29 mouse cellular contexts compared by ENCODE assay signal in the genomic region with DNA sequence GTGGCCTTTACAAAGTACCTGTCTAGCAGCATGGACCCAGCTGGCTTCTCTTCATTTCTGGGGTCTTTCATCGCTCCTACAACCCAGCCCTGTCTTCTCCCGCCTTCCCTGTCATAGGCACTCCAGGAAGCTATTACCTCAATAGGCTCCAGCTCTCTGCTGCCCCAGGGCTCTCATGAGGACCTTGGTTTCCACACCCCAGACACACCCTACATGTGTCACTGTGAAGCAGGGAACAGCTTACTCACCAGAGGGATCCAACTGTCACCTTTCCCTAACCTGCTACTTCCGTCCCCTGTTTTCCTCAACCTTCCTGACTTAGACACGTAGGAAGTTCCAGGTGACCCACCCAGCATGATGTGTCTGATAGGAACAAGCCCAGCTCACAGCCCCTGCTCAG. TPM values are rescaled to one million over a fixed set of nuclear protein-coding genes. Genes with fewer than 3 reads are reported as not detected.
DNase-seq lines count a peak whose midpoint lies in the region; ATAC-seq and TF ChIP-seq lines count a peak whose summit lies in the region.
"Had no signal": no experiment of that assay in that cellular context is flagged by ENCODE, and none has a peak within 500 bp of the region (broad histone marks: within the 10 kb centered on the region; RNA-seq: fewer than 3 reads in every experiment).

No protein-coding gene starts in this region.

- 86% methylated on average over 4 of the region's 4 CpGs for WGBS in intestine, embryonic 15.5 days
- 75% methylated on average over 4 of the region's 4 CpGs for WGBS in intestine, embryonic 16.5 days
- 82% methylated on average over 4 of the region's 4 CpGs for WGBS in limb, embryonic 15.5 days

- no peak for DNase-seq in gastrocnemius, adult 2 months
- DNase-seq in gastrocnemius, adult 18-20 months (ENCODE audit: low spot score): no peak
- DNase-seq in layer of hippocampus, postnatal 25 days (ENCODE audit: extremely low spot score in 1 of 2, low spot score in 1 of 2): no peak
- DNase-seq in right cerebral cortex, postnatal 36 days (ENCODE audit: low spot score in 2 of 2): no peak
- DNase-seq in layer of hippocampus, adult 9-10 months (ENCODE audit: low spot score): no peak
- DNase-seq: adrenal gland, adult 2 months; adrenal gland, postnatal 36 days; cerebellum, adult 18-20 months; cerebellum, adult 9-10 months; cerebellum, postnatal 14 days; gastrocnemius, postnatal 25 days; heart, adult 18-20 months; heart, postnatal 10 days; heart, postnatal 36 days had no signal

- no peak for TF ChIP-seq CTCF in gastrocnemius, adult 2 months (IDR thresholded peaks at IDR 0.05)

- H3K4me1 ChIP-seq in intestine, embryonic 15.5 days (replicated peaks): peaks cover 22% of the 10 kb centered on the region
- peaks cover 24% of the 10 kb centered on the region for H3K4me1 ChIP-seq in intestine, embryonic 16.5 days (ENCODE audit: control insufficient read depth, insufficient read depth, low read length)
- H3K4me1 ChIP-seq in limb, embryonic 15.5 days: peaks cover 70% of the 10 kb centered on the region

- intact Hi-C loops in gastrocnemius, adult 2 months (cut with DNase I): no loop called here

- no peak overlapping the region for H3K4me2 ChIP-seq in intestine, embryonic 15.5 days (replicated peaks)
- no peak overlapping the region for H3K4me2 ChIP-seq in intestine, embryonic 16.5 days (ENCODE audit: low read depth, low read length)
- no peak overlapping the region for H3K4me2 ChIP-seq in limb, embryonic 15.5 days
- H3K4me2 ChIP-seq: forebrain, embryonic 13.5 days; heart, embryonic 12.5 days; heart, embryonic 15.5 days; hindbrain, embryonic 14.5 days had no signal

- ATAC-seq in intestine, embryonic 15.5 days: peak; percentile 78
- peak; percentile 80 for ATAC-seq in intestine, embryonic 16.5 days
- no peak for ATAC-seq in limb, embryonic 15.5 days (ENCODE audit: insufficient number of reproducible peaks, low FRiP score, low TSS enrichment, low read depth)
- ATAC-seq: CD4-positive, CD25-positive, alpha-beta regulatory T cell, adult 4 months; forebrain, embryonic 13.5 days; forebrain, embryonic 16.5 days; hindbrain, postnatal 0 days had no signal

- H3K27ac ChIP-seq in gastrocnemius, adult 2 months: peak overlapping the region; percentile 95; the same call in 1 of the 2 replicates
- H3K27ac ChIP-seq in intestine, embryonic 15.5 days: peak overlapping the region; percentile 22; the same call in 1 of the 2 replicates
- peak overlapping the region; percentile 79 for H3K27ac ChIP-seq in intestine, embryonic 16.5 days (ENCODE audit: low read length)
- 0 out of 2 replicates have a peak overlapping the region, but pooled peaks have one; percentile 74 for H3K27ac ChIP-seq in limb, embryonic 15.5 days
- H3K27ac ChIP-seq: forebrain, embryonic 10.5 days; forebrain, embryonic 13.5 days; hindbrain, embryonic 10.5 days; hindbrain, embryonic 14.5 days had no signal

- 0 out of 2 replicates have a peak, but pooled peaks cover 11% of the 10 kb centered on the region for H3K36me3 ChIP-seq in intestine, embryonic 15.5 days
- peaks cover 4% of the 10 kb centered on the region; the same call in 1 of the 2 replicates for H3K36me3 ChIP-seq in intestine, embryonic 16.5 days (ENCODE audit: control insufficient read depth, insufficient read depth, low read length)
- H3K36me3 ChIP-seq in limb, embryonic 15.5 days: peaks cover 44% of the 10 kb centered on the region

- no peak overlapping the region for H3K4me3 ChIP-seq in gastrocnemius, adult 2 months
- H3K4me3 ChIP-seq in intestine, embryonic 15.5 days (replicated peaks): no peak overlapping the region
- no peak overlapping the region for H3K4me3 ChIP-seq in intestine, embryonic 16.5 days (ENCODE audit: low read length)
- no peak overlapping the region for H3K4me3 ChIP-seq in limb, embryonic 15.5 days
- H3K4me3 ChIP-seq: forebrain, embryonic 10.5 days; forebrain, embryonic 13.5 days; heart, embryonic 12.5 days; heart, embryonic 15.5 days; hindbrain, embryonic 10.5 days had no signal

- no peaks in the 10 kb centered on the region for H3K27me3 ChIP-seq in intestine, embryonic 15.5 days (replicated peaks)
- no peaks in the 10 kb centered on the region for H3K27me3 ChIP-seq in intestine, embryonic 16.5 days (replicated peaks; ENCODE audit: control insufficient read depth, insufficient read depth, low read length)
- H3K27me3 ChIP-seq in limb, embryonic 15.5 days: no peaks in the 10 kb centered on the region
- H3K27me3 ChIP-seq: forebrain, embryonic 13.5 days; heart, embryonic 12.5 days; heart, embryonic 15.5 days had no signal

- H3K9me3 ChIP-seq in intestine, embryonic 15.5 days: no peaks in the 10 kb centered on the region
- no peaks in the 10 kb centered on the region for H3K9me3 ChIP-seq in intestine, embryonic 16.5 days (ENCODE audit: control insufficient read depth, low read length)
- no peaks in the 10 kb centered on the region for H3K9me3 ChIP-seq in limb, embryonic 15.5 days
- H3K9me3 ChIP-seq: forebrain, embryonic 10.5 days; forebrain, embryonic 13.5 days; heart, embryonic 12.5 days; heart, embryonic 15.5 days; hindbrain, embryonic 10.5 days had no signal

- no peak overlapping the region for H3K9ac ChIP-seq in intestine, embryonic 15.5 days
- H3K9ac ChIP-seq in intestine, embryonic 16.5 days (ENCODE audit: low read depth, low read length): no peak overlapping the region
- H3K9ac ChIP-seq in limb, embryonic 15.5 days: no peak overlapping the region
- H3K9ac ChIP-seq: forebrain, embryonic 13.5 days; heart, embryonic 12.5 days; heart, embryonic 15.5 days; hindbrain, embryonic 14.5 days had no signal

RNA-seq across cellular contexts. Expression of a gene that starts 57.6 kb away (rescaled TPM):
- 10 to 100 TPM; 11.1 to 12.2 TPM for total RNA-seq in gastrocnemius, adult 2 months (2021)
- 10 to 100 TPM; 12.1 to 14.2 TPM for total RNA-seq in gastrocnemius, adult 18-20 months (2021)
- polyA plus RNA-seq in intestine, embryonic 15.5 days (2015; fragmentation: Nextera tagmentation; extraction: Ambion mirVana): 27.2 and 28.2 TPM in 2 replicates
- polyA plus RNA-seq in intestine, embryonic 16.5 days (2015; fragmentation: Nextera tagmentation; extraction: Ambion mirVana): 27.8 and 28.1 TPM in 2 replicates
- polyA plus RNA-seq in limb, embryonic 15.5 days (2015; fragmentation: Nextera tagmentation; extraction: Ambion mirVana): 25.7 and 30.5 TPM in 2 replicates
- 10 to 100 TPM; 55.6 to 60.3 TPM for total RNA-seq in layer of hippocampus, postnatal 25 days (2021)

RNA-seq across cellular contexts. Expression of a gene that starts 57.8 kb away (rescaled TPM):
- total RNA-seq in gastrocnemius, adult 2 months (2021): not detected
- total RNA-seq in gastrocnemius, adult 18-20 months (2021): not detected
- polyA plus RNA-seq in intestine, embryonic 15.5 days (2015; fragmentation: Nextera tagmentation; extraction: Ambion mirVana): 0.08 and 0.14 TPM in 2 replicates
- polyA plus RNA-seq in intestine, embryonic 16.5 days (2015; fragmentation: Nextera tagmentation; extraction: Ambion mirVana): 0.06 TPM in 1 of 2 replicates, not detected in the other
- polyA plus RNA-seq in limb, embryonic 15.5 days (2015; fragmentation: Nextera tagmentation; extraction: Ambion mirVana): 0.06 and 0.13 TPM in 2 replicates
- under 1 TPM; 0.12 to 0.25 TPM for total RNA-seq in layer of hippocampus, postnatal 25 days (2021)
- total RNA-seq: adrenal gland, postnatal 36 days; gastrocnemius, adult 8-10 months; gastrocnemius, postnatal 25 days; heart, adult 18-20 months; heart, postnatal 10 days; heart, postnatal 36 days; MEL had no signal
- polyA plus RNA-seq: adrenal gland, adult 2 months; C2C12 had no signal

Comparison
In these comparisons a context has a peak if more than half of its experiments do, and no peak if none do; other contexts are left out.
1. H3K27ac ChIP-seq: peak in every context shown above with its lines; median percentile 95 in gastrocnemius, adult 2 months; 79 in intestine, embryonic 16.5 days; 74 in limb, embryonic 15.5 days; 22 in intestine, embryonic 15.5 days.